Mouse (Mus musculus): ENCODE data around the gene Usf1.

Gene Usf1

DNA sequence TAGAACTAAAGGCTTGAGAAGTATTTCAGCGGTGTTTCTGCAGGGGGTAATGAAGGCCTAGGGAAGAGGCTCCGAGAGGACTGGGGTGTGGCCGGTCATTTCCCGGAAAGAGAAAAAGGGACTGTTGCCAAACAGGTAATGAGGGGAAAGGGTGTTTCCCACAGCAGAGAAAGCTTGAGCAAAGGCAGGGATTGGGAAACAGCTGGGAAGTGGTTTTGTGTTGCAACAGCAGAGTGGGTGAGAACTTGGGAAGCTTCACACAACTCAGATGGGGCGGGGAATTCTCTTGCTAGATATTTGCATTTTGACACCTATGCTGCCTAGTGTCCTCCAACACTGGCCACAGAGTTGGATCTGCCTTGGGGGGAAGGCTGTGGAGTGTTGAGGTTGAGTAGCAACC lies 41.8 kb downstream of the Usf1 start:
- DNase-seq (ENCODE audit: low spot score in 2 of 2), result no peak

GRCm38 (mm10) chr1:171454926-171455325 lies 43.8 kb downstream of the Usf1 start:
- DNase-seq (ENCODE audit: low spot score in 2 of 2), result no peak

GRCm38 (mm10) chr1:171457568-171457967 lies 46.5 kb downstream of the Usf1 start:
- no peak for DNase-seq (ENCODE audit: low spot score in 2 of 2)

DNA sequence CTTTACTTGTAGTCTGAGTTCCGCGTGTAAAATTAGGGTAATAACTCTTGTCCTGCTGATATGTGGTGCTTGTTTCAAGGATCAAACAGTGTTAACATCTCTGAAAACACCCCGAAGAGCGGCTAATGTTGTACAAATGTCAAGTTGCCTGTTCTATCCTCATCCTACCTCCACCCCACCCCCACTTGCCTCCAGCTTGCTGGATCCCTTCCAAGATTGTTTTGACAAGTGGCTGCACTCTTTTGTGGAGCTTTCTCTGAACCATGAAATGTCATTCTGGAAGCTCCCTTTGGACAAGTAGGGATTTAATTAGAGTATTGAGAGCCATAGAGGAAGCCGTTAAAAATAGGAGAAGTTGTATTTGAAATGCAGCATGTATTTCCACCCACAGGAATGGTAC lies 48.7 kb downstream of the Usf1 start:
- no peak for DNase-seq (ENCODE audit: low spot score in 2 of 2)

DNA sequence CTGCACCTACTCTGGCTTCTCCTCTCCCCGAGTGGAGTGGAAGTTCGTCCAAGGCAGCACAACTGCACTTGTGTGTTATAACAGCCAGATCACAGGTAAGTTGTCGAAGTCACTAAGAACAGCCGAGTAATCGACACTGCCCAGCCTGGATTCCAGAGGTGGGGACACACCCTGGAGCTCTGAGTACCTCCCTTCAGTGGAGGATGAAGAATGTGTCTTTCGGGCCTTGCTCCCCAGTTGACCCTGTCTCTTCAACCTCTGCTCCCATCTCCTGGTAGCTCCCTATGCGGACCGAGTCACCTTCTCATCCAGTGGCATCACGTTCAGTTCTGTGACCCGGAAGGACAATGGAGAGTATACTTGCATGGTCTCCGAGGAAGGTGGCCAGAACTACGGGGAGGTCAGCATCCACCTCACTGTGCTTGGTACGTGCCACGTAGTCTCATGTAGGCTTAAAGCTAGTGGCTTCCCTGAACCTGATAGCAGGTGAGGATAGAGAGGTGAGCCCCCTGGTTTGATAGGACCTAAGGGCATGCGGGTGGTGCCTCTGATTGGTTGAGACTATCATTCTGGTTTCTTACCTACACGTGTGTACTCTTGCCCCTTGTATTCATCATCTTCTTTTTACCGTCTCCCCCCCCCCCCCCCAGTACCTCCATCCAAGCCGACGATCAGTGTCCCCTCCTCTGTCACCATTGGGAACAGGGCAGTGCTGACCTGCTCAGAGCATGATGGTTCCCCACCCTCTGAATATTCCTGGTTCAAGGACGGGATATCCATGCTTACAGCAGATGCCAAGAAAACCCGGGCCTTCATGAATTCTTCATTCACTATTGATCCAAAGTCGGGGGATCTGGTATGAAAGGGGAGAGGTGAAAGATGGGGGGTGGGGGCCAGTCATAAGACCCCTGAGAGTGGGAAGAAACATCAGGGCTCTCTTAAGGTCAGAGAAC lies 49.7 kb downstream of the Usf1 start:
- no peak for DNase-seq (ENCODE audit: low spot score in 2 of 2)

DNA sequence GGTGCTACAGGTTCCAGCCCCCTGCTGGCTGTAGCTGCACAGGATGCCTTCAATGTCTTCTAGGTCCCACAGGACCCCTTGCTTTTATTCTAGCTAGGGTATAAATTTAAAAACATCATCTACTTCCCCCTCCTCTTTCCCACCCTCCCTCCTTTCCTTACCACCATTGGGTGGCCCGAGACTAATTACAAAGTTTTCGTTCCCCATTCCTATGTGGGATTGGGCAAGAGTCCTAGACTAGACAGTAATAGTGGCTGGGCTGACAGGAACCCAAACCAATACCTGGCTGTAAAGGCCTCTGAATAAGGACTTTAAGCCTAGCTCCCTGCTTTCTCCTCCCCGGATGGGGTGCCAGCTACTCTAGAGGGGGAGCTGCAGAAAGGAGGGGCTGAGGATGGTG lies 52.0 kb downstream of the Usf1 start:
- DNase-seq (ENCODE audit: low spot score in 2 of 2), result no peak

GRCm38 (mm10) chr1:171465749-171466412 lies 54.8 kb downstream of the Usf1 start:
- DNase-seq (ENCODE audit: low spot score in 2 of 2), result no peak

GRCm38 (mm10) chr1:171466565-171466964 lies 55.5 kb downstream of the Usf1 start:
- DNase-seq (ENCODE audit: low spot score in 2 of 2), result no peak

Data from right cerebral cortex, postnatal 36 days (tissue).